Mouse (Mus musculus): ENCODE measurements around the gene Panx3. TPM values are rescaled to one million over a fixed set of nuclear protein-coding genes. Genes with fewer than 3 reads are reported as not detected.

Panx3 gene
- not detected in 2 replicates for polyA plus RNA-seq (2012; rRNA removed)

DNA sequence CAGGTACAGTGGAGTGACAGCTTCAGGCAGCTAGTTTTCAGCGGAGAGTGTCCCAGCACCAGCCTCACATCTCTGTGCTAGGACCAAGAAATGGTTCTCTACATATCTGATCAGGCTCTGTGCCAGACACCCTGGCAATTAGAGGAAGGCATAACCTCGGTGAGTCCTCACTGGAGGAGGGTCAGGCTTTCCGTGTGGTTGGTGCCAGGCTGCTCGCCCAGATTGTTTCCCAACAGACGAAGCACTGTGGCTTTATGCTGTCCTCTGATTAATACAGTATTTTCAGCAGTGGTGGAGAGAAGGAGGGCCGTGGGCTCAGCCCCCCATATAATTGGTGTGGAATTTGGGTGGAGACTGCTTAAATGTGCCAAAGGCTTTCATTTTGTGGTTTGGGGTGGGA is at the start of gene Panx3:
Gene Panx3, minus strand, starts transcription at position 121 of the 400 bp plus-strand sequence.

GRCm38 (mm10) chr9:37716150-37716549 is 47.1 kb upstream of the Panx3 start, which contains the start of gene Olfr160:
TSS of gene Olfr160 (minus strand) at chr9:37716250.

GRCm38 (mm10) chr9:37656931-37657481 is 12.0 kb downstream of the Panx3 start, which contains the start of gene Tbrg1:
TSS of gene Tbrg1 (minus strand) at chr9:37657312.

GRCm38 (mm10) chr9:37613182-37613910 is 55.7 kb downstream of the Panx3 start, which contains the start of gene Spa17:
TSS of gene Spa17 (minus strand) at chr9:37613722.

Other genes starting within 250 kb of the Panx3 start
- gene Robo3, start 236.0 kb downstream of the Panx3 start, polyA plus RNA-seq (2012; rRNA removed): 0.33 and 0.34 TPM in 2 replicates
- 9.4 and 9.6 TPM in 2 replicates for gene Msantd2, start 179.9 kb downstream of the Panx3 start, polyA plus RNA-seq (2012; rRNA removed)
- gene Esam, start 141.2 kb downstream of the Panx3 start, polyA plus RNA-seq (2012; rRNA removed): 6.6 and 7.5 TPM in 2 replicates
- gene Vsig2, start 130.0 kb downstream of the Panx3 start, polyA plus RNA-seq (2012; rRNA removed): 0.52 and 0.84 TPM in 2 replicates
- gene Nrgn, start 116.3 kb downstream of the Panx3 start, polyA plus RNA-seq (2012; rRNA removed): 6.7 and 8.0 TPM in 2 replicates
- 2.5 and 2.6 TPM in 2 replicates for gene Siae, start 113.5 kb downstream of the Panx3 start, polyA plus RNA-seq (2012; rRNA removed)
- 1.2 and 1.4 TPM in 2 replicates for gene Spa17, start 55.5 kb downstream of the Panx3 start, polyA plus RNA-seq (2012; rRNA removed)
- 22.3 and 25.8 TPM in 2 replicates for gene Tbrg1, start 11.9 kb downstream of the Panx3 start, polyA plus RNA-seq (2012; rRNA removed)
- not detected in 2 replicates for gene Olfr160, start 47.0 kb upstream of the Panx3 start, polyA plus RNA-seq (2012; rRNA removed)
- gene Olfr874, start 75.9 kb upstream of the Panx3 start, polyA plus RNA-seq (2012; rRNA removed): not detected in 2 replicates
- not detected in 2 replicates for gene Olfr875, start 102.6 kb upstream of the Panx3 start, polyA plus RNA-seq (2012; rRNA removed)
- not detected in 2 replicates for gene Olfr876, start 133.8 kb upstream of the Panx3 start, polyA plus RNA-seq (2012; rRNA removed)
- not detected in 2 replicates for gene Olfr877, start 185.0 kb upstream of the Panx3 start, polyA plus RNA-seq (2012; rRNA removed)
- gene Olfr145, start 227.5 kb upstream of the Panx3 start, polyA plus RNA-seq (2012; rRNA removed): not detected in 2 replicates
- gene Olfr878, start 248.6 kb upstream of the Panx3 start, polyA plus RNA-seq (2012; rRNA removed): not detected in 2 replicates